Mouse (Mus musculus) lung, postnatal 0 days (tissue): ENCODE data around the gene Lpcat3. TPM values are rescaled to one million over a fixed set of nuclear protein-coding genes. Genes with fewer than 3 reads are reported as not detected.
A peak's percentile ranks its signal among the peaks of the same experiment; 100 is the strongest.

ENCODE experiments used
- ATAC-seq: fragments of 200-750 bp; cut with Nextera tagmentation; 2 replicates; pipeline ENCODE4 v1.8.0; 2017; ENCODE audit warnings: moderate library complexity
- DNase-seq: peaks from one replicate; pipeline ENCODE4 v3.0.0-alpha.2; 2016; ENCODE audit warnings: low spot score
- H3K27ac ChIP-seq: fragments of 300-500 bp; sonication (generic); 2 replicates; pipeline ENCODE4 v1.5.1; 2014; ENCODE audit warnings: antibody characterized with exemption, mild to moderate bottlenecking, low read length, mixed read lengths
- H3K27me3 ChIP-seq: fragments of 300-500 bp; sonication (generic); replicated peaks from 2 replicates; pipeline ENCODE4 v1.6.1; 2014; ENCODE audit warnings: low read length, mixed read lengths; ENCODE audit not compliant: insufficient read depth
- H3K36me3 ChIP-seq: fragments of 300-500 bp; sonication (generic); 2 replicates; pipeline ENCODE4 v1.6.1; 2014; ENCODE audit warnings: low read length, mixed read lengths; ENCODE audit not compliant: insufficient read depth
- H3K4me1 ChIP-seq: fragments of 300-500 bp; sonication (generic); 2 replicates; pipeline ENCODE4 v1.6.1; 2014; ENCODE audit warnings: antibody characterized with exemption, low read depth, low read length, mixed read lengths; ENCODE audit not compliant: insufficient read depth
- H3K4me2 ChIP-seq: fragments of 300-500 bp; sonication (generic); replicated peaks from 2 replicates; pipeline ENCODE4 v1.6.1; 2014; ENCODE audit warnings: low read depth, mild to moderate bottlenecking, low read length, moderate library complexity, mixed read lengths
- H3K4me3 ChIP-seq: fragments of 300-500 bp; sonication (generic); 2 replicates; pipeline ENCODE4 v1.5.1; 2014; ENCODE audit warnings: low read depth, low read length
- H3K9ac ChIP-seq: fragments of 300-500 bp; sonication (generic); replicated peaks from 2 replicates; pipeline ENCODE4 v1.6.1; 2014; ENCODE audit warnings: low read depth, mild to moderate bottlenecking
- H3K9me3 ChIP-seq: fragments of 300-500 bp; sonication (generic); 2 replicates; pipeline ENCODE4 v1.6.1; 2016; ENCODE audit warnings: low read length, mixed read lengths
- CTCF ChIP-seq: IDR thresholded peaks from 2 replicates; pipeline ENCODE4 v1.5.1; 2016; ENCODE audit warnings: antibody characterized with exemption, mild to moderate bottlenecking
- EP300 ChIP-seq: IDR thresholded peaks from 2 replicates; pipeline ENCODE4 v1.6.1; 2016; ENCODE audit warnings: antibody characterized with exemption, mild to moderate bottlenecking, control low read depth
- WGBS: fragments of 180-500 bp; shearing (Covaris S2); extraction: QIAGEN DNeasy Blood & Tissue Kit; methylation state at CpG from one replicate; pipeline ENCODE4 v1.1.7; 2014; 5-methylcytosine and 5-hydroxymethylcytosine counted together
- polyA plus RNA-seq: library from polyadenylated mRNA; unstranded; fragments of >200 nt; fragmentation: Nextera tagmentation; extraction: Ambion mirVana; gene quantifications from 2 replicates; pipeline ENCODE4 v1.2.1, GENCODE M21; 2015

Gene Lpcat3
- polyA plus RNA-seq, 1 experiment from 2014 or later: 67.3 TPM

GRCm38 (mm10) chr6:124640041-124640440, 22.8 kb upstream of the Lpcat3 start:
- ATAC-seq (no peak), DNase-seq (no peak)
- H3K9ac ChIP-seq: no peak overlapping the region
- no peaks in the 10 kb centered on the region for H3K36me3 ChIP-seq
- WGBS: 68% methylated on average over 4 of the region's 4 CpGs
- H3K4me2 ChIP-seq: no peak overlapping the region
- H3K27me3 ChIP-seq: no peaks in the 10 kb centered on the region
- no peak overlapping the region for H3K27ac ChIP-seq
- H3K4me1 ChIP-seq: no peaks in the 10 kb centered on the region
- no peaks in the 10 kb centered on the region for H3K9me3 ChIP-seq
- H3K4me3 ChIP-seq: no peak overlapping the region
- TF ChIP-seq EP300 (no peak), CTCF (0 out of 2 replicates have a peak, but pooled peaks have one; percentile 12)

DNA sequence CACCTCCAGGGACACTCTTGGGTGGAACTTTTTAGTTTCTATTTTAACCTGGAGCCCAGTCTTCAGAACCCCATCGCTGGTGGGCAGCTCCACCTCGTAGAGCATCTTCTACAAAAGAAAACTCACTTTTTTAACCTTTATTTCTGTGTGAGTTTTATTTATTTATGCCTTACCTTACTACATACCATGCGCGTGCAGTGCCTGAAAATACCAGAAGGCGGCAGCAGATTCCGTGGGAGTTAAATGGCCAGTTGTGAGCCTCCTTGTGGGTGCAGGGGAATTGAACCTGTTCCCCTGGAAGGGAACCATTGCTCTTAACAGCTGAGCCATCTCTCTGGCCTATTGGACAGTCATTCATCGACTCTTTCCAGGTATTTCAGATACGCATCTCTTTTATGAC, 21.8 kb upstream of the Lpcat3 start:
- H3K27ac ChIP-seq: no peak overlapping the region
- WGBS: 36% methylated on average over 8 of the region's 8 CpGs
- H3K27me3 ChIP-seq: no peaks in the 10 kb centered on the region
- ATAC-seq (no peak), DNase-seq (peak; percentile 46)
- no peak overlapping the region for H3K4me2 ChIP-seq
- no peaks in the 10 kb centered on the region for H3K36me3 ChIP-seq
- no peaks in the 10 kb centered on the region for H3K4me1 ChIP-seq
- TF ChIP-seq EP300 (no peak), CTCF (peak; percentile 84)
- H3K4me3 ChIP-seq: no peak overlapping the region
- H3K9me3 ChIP-seq: no peaks in the 10 kb centered on the region
- no peak overlapping the region for H3K9ac ChIP-seq

GRCm38 (mm10) chr6:124646394-124646793, 16.4 kb upstream of the Lpcat3 start:
- no peak for TF ChIP-seq CTCF
- no peak for TF ChIP-seq EP300
- 70% methylated on average over 1 of the region's 1 CpGs for whole genome bisulfite sequencing
- no peak overlapping the region for H3K27ac ChIP-seq
- no peak overlapping the region for H3K9ac ChIP-seq
- no peaks in the 10 kb centered on the region for H3K36me3 ChIP-seq
- no peak overlapping the region for H3K4me2 ChIP-seq
- no peaks in the 10 kb centered on the region for H3K4me1 ChIP-seq
- H3K4me3 ChIP-seq: no peak overlapping the region
- DNase-seq (no peak), ATAC-seq (no peak)
- H3K9me3 ChIP-seq: no peaks in the 10 kb centered on the region
- H3K27me3 ChIP-seq: no peaks in the 10 kb centered on the region

DNA sequence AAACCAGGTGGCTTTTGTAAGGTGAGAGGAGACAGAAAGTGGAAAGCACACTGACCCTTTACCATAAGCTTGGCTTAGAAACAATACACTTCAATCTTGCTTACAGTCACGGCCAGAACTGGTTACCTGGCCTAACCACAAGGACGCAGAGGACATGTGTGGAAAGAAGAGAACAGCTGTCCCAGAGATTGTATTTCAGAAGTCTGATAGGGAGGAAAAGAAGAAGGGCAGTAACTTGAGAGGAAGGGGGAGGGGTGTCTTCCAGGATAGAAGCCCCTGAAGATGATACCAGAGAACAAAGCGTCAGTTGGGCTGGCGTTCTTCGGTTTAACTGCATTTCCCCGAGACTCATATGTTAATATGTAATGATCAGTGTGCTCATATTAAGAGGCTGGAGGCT, 6.9 kb upstream of the Lpcat3 start:
- Histone ChIP-seq H3K4me2 (no peak overlapping the region), H3K9me3 (no peaks in the 10 kb centered on the region), H3K36me3 (no peaks in the 10 kb centered on the region), H3K27ac (no peak overlapping the region), H3K27me3 (no peaks in the 10 kb centered on the region), H3K4me1 (no peaks in the 10 kb centered on the region), H3K4me3 (no peak overlapping the region), H3K9ac (no peak overlapping the region)
- DNase-seq: no peak
- no peak for ATAC-seq
- TF ChIP-seq CTCF (no peak), EP300 (no peak)
- 37% methylated on average over 6 of the region's 6 CpGs for WGBS

GRCm38 (mm10) chr6:124658067-124658466, 4.8 kb upstream of the Lpcat3 start:
- TF ChIP-seq EP300 (no peak), CTCF (no peak)
- WGBS: 70% methylated on average over 2 of the region's 2 CpGs
- H3K9me3 ChIP-seq: no peaks in the 10 kb centered on the region
- no peak overlapping the region for H3K4me3 ChIP-seq
- H3K27me3 ChIP-seq: no peaks in the 10 kb centered on the region
- no peaks in the 10 kb centered on the region for H3K36me3 ChIP-seq
- DNase-seq (no peak), ATAC-seq (no peak)
- no peaks in the 10 kb centered on the region for H3K4me1 ChIP-seq
- H3K9ac ChIP-seq: no peak overlapping the region
- no peak overlapping the region for H3K27ac ChIP-seq
- no peak overlapping the region for H3K4me2 ChIP-seq

DNA sequence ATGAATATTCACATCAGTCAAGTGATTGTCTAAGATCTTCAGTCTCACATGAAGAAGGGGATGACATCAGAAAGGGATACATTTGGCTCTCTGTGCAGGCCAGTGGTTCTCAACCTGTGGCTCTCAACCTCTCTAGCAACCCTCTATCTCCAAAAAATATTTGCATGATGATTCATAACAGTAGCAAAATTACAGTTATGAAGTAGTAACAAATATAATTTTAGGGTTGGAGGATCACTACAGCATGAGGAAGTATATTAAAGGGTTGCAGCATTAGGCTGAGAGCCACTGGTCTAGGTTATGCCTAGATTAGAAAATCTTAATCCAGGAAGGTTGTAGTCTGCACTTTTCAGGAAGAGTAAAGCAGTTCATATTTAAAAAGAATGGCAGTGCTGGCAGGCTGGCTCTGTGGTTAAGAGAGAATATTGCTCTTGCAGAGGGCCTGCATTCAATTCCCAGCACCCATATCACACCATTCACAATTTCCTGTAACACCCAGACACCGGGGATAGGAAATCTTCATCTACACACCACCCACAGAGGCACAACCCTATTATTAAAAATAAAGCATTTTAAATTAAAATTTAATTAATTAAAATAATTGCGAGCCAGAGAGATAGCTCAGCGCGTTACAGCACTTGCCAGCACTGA, 1.5 kb upstream of the Lpcat3 start:
- no peak for TF ChIP-seq EP300
- TF ChIP-seq CTCF: no peak
- WGBS: 92% methylated on average over 4 of the region's 4 CpGs
- no peak overlapping the region for H3K4me3 ChIP-seq
- H3K9me3 ChIP-seq: no peaks in the 10 kb centered on the region
- H3K36me3 ChIP-seq: no peaks in the 10 kb centered on the region
- peaks cover 3% of the 10 kb centered on the region; the same call in 1 of the 2 replicates for H3K4me1 ChIP-seq
- H3K9ac ChIP-seq: no peak overlapping the region
- DNase-seq (no peak), ATAC-seq (no peak)
- H3K27ac ChIP-seq: no peak overlapping the region
- H3K4me2 ChIP-seq: no peak overlapping the region
- no peaks in the 10 kb centered on the region for H3K27me3 ChIP-seq

GRCm38 (mm10) chr6:124661995-124662394, 832 bp upstream of the Lpcat3 start:
- no peaks in the 10 kb centered on the region for H3K27me3 ChIP-seq
- H3K36me3 ChIP-seq: no peaks in the 10 kb centered on the region
- H3K4me2 ChIP-seq: peak overlapping the region; percentile 57
- H3K9ac ChIP-seq: peak overlapping the region; percentile 38; the same call in 1 of the 2 replicates
- 28% methylated on average over 6 of the region's 6 CpGs for WGBS
- TF ChIP-seq EP300 (no peak), CTCF (no peak)
- peak overlapping the region; percentile 68 for H3K4me3 ChIP-seq
- peak overlapping the region; percentile 84 for H3K27ac ChIP-seq
- ATAC-seq: no peak
- peaks cover 3% of the 10 kb centered on the region; the same call in 1 of the 2 replicates for H3K4me1 ChIP-seq
- no peaks in the 10 kb centered on the region for H3K9me3 ChIP-seq
- DNase-seq: no peak
